Mouse (Mus musculus) CD4-positive, CD25-positive, alpha-beta regulatory T cell, adult 4 months (primary cell): ENCODE data around the gene Phlpp1. TPM values are rescaled to one million over a fixed set of nuclear protein-coding genes. Genes with fewer than 3 reads are reported as not detected.

ENCODE experiments used
- ATAC-seq: one replicate; pipeline ENCODE4 v1.8.0; 2017
- polyA plus RNA-seq, 2 experiments: library from polyadenylated mRNA; unstranded; fragments of 100-300 nt; shearing (Covaris generic); gene quantifications; one replicate each; pipeline ENCODE4 v1.2.1; 2017

Phlpp1 gene
- polyA plus RNA-seq, 2 experiments from 2014 or later = 8.7 to 11.8 TPM

- ATAC-seq = no peak
Observed at GRCm38 (mm10) chr1:106320583-106320982, 149.0 kb downstream of the Phlpp1 start.

GRCm38 (mm10) chr1:106321432-106322126, 150.0 kb downstream of the Phlpp1 start:
- peak; percentile 35 for ATAC-seq

- no peak for ATAC-seq
Observed at GRCm38 (mm10) chr1:106326691-106327090, 155.1 kb downstream of the Phlpp1 start.

- no peak for ATAC-seq
Observed at GRCm38 (mm10) chr1:106342100-106342499, 170.5 kb downstream of the Phlpp1 start.

- ATAC-seq = no peak
Observed at GRCm38 (mm10) chr1:106345265-106345664, 173.7 kb downstream of the Phlpp1 start.

- no peak for ATAC-seq
Observed at GRCm38 (mm10) chr1:106346776-106347175, 175.2 kb downstream of the Phlpp1 start.

GRCm38 (mm10) chr1:106349116-106349515, 177.6 kb downstream of the Phlpp1 start:
- ATAC-seq = no peak

- peak; percentile 72 for ATAC-seq
Observed at GRCm38 (mm10) chr1:106351512-106351911, 180.0 kb downstream of the Phlpp1 start.

GRCm38 (mm10) chr1:106352801-106353511, 181.4 kb downstream of the Phlpp1 start:
- no peak for ATAC-seq

GRCm38 (mm10) chr1:106353993-106354392, 182.4 kb downstream of the Phlpp1 start:
- no peak for ATAC-seq

GRCm38 (mm10) chr1:106359474-106359873, 187.9 kb downstream of the Phlpp1 start:
- no peak for ATAC-seq

- no peak for ATAC-seq
Observed at GRCm38 (mm10) chr1:106362841-106363604, 191.5 kb downstream of the Phlpp1 start.

GRCm38 (mm10) chr1:106369330-106369729, 197.8 kb downstream of the Phlpp1 start:
- no peak for ATAC-seq

- no peak for ATAC-seq
Observed at GRCm38 (mm10) chr1:106372446-106372845, 200.9 kb downstream of the Phlpp1 start.

- no peak for ATAC-seq
Observed at GRCm38 (mm10) chr1:106373656-106374055, 202.1 kb downstream of the Phlpp1 start.

- peak; percentile 19 for ATAC-seq
Observed at GRCm38 (mm10) chr1:106374274-106374673, 202.7 kb downstream of the Phlpp1 start.

- ATAC-seq = peak; percentile 62
Observed at GRCm38 (mm10) chr1:106374971-106375370, 203.4 kb downstream of the Phlpp1 start.

GRCm38 (mm10) chr1:106376003-106376402, 204.5 kb downstream of the Phlpp1 start:
- peak; percentile 64 for ATAC-seq

GRCm38 (mm10) chr1:106380465-106380864, 208.9 kb downstream of the Phlpp1 start:
- no peak for ATAC-seq

- no peak for ATAC-seq
Observed at GRCm38 (mm10) chr1:106386542-106386941, 215.0 kb downstream of the Phlpp1 start.

- no peak for ATAC-seq
Observed at GRCm38 (mm10) chr1:106387264-106387663, 215.7 kb downstream of the Phlpp1 start.

GRCm38 (mm10) chr1:106389673-106390072, 218.1 kb downstream of the Phlpp1 start:
- peak; percentile 87 for ATAC-seq

GRCm38 (mm10) chr1:106393072-106393471, 221.5 kb downstream of the Phlpp1 start:
- ATAC-seq = no peak
